Mouse (Mus musculus) thymus, postnatal 0 days (tissue): ENCODE results near the gene Robo2. TPM values are rescaled to one million over a fixed set of nuclear protein-coding genes. Genes with fewer than 3 reads are reported as not detected.
"Not testable (repeated sequence)": the region's sequence is repeated elsewhere in the genome, so short reads cannot be mapped to it uniquely, and the experiment has no call there.

Source experiments
- DNase-seq: peaks from one replicate; pipeline ENCODE4 v3.0.0-alpha.2; 2015; ENCODE audit warnings: low spot score
- polyA plus RNA-seq: library from polyadenylated mRNA; unstranded; fragments of >200 nt; fragmentation: Nextera tagmentation; extraction: Ambion mirVana; gene quantifications from 2 replicates; pipeline ENCODE4 v1.2.1, GENCODE M21; 2015

Robo2 gene
- polyA plus RNA-seq, 1 experiment from 2014 or later, result 1.7 TPM

DNA sequence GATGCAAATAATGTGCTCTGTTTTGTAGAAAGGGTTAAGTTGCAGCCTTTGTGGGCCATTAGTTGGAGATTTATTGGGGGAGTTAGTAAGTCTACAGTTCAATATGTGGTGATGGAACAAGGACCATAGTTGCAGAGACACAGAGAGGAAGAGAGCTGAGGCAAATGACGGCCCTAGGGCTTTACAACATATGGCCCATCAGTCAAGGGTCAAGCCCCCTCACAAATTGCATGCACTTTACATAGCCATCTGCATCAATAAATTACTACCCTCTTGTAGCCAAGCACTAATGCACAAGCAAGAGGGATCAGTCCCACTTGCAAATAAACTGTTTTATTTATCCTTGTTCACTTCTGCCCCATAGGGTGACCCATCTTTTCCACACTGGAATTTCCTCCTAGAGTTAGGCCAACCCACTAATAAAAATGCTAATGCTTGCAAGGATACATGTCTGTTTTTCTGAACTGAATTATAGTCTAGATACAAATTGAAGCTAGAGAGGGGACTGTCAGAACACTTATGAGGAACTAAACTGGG is 194.7 kb downstream of the Robo2 start:
- DNase-seq, result no peak

DNA sequence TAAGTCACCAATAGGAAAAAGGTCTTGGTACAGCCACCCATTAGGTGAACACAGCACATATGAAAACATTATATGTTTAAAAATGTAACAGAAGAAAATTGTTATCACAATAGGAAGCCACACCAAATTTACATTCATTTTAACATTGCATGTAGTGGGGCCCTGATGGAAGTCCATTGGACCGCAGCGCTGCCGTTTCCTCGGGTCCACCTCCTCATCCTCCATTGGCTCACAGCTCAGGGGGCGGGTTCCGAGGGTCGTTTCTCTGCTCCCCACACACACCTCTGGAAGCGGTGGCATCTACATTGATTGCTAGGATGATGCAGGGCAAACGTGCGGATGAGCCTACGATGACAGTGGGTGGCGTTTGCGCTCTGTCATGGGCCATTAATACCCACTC is 195.8 kb downstream of the Robo2 start:
- DNase-seq, result no peak

DNA sequence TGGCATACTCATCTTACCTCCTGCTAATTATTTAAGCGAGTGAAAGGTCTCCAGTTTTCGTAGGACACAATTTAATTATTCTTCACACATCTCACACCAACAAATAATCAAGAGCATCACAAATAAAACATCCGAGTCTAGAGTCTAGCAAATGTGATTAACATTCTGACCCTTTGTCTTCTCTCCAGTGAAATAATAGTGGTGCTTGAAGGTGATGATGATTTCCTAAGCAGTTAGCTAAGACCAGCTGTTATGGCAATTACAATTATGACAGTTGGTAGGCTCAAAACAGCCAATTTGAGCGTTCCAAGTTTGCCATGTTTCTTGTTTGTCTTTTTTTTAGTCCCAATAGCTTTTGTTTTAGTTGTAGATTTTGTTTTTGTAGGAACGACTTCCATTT is 210.9 kb downstream of the Robo2 start:
- DNase-seq, result no peak

DNA sequence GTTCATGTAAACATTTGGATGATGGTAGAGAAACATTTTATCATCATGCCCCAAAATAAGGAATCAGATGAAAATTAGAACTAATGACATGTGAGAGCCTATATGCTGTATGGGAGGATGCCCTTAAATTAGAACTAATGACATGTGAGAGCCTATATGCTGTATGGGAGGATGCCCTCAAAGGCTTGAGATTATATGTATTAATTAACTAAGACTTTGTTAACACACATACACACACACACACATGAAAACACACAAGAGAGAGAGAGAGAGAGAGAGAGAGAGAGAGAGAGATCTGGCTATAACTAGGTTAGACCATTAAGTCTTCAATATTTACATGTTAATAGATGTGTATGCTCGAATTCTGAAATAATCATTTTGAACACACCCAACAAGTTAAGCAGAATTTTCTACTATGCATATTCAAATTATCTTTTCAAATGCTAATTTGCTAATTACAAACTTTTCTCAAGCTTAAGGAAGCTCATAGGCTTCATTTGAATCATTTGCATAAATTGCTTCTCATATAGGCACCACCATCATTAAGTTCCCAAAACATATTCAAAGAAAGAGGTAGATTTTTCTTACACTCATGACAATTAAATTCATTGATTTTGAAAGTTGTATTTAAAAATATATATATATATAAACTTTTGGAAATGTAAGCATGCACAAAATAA is 211.5 kb downstream of the Robo2 start:
- no peak for DNase-seq

DNA sequence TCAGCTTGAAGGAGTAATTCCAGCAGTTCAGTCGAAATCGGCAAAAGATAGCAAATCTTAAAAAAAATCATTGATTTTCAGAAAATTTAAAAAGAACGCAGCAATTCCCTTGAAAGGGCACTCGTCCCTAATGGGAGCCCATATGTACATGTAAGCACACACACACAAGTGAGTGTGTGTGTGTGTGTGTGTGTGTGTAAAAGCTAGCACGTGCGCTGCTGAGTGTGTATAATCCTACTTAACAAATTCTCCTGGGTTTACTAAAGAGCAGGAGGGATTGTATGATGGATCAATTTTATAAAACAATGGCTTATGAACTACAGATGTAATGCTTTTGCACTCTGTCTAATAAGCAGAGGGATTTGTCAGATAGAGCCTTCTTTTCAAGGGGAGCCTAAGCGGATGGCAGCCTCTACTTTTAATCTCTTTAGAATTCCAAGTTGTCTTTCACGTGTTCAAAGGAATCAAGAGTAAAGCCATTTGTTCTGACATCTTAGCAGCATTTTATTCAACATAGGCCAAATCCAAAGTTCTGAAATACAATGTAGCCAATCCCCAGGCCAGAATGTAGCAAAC is 218.6 kb downstream of the Robo2 start:
- no peak for DNase-seq

DNA sequence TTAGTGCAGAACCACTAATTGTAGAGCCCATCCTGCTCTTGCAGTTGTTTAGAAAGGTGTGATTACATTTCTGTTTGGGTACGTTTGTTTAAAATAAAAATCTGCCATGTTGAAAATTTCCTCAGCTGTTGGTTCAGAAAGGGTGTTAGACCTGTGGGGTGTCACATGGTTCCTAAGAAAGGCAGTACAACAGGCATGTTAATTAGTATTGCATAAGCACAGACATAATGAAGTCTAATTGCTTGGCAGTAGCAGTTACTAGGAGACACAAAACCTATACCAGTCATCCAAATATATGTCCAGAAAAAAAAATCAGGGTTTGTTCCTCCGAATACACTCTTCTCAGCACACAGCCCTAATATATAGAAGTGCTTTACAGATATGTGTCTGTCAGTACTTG is 220.0 kb downstream of the Robo2 start:
- DNase-seq, result no peak

DNA sequence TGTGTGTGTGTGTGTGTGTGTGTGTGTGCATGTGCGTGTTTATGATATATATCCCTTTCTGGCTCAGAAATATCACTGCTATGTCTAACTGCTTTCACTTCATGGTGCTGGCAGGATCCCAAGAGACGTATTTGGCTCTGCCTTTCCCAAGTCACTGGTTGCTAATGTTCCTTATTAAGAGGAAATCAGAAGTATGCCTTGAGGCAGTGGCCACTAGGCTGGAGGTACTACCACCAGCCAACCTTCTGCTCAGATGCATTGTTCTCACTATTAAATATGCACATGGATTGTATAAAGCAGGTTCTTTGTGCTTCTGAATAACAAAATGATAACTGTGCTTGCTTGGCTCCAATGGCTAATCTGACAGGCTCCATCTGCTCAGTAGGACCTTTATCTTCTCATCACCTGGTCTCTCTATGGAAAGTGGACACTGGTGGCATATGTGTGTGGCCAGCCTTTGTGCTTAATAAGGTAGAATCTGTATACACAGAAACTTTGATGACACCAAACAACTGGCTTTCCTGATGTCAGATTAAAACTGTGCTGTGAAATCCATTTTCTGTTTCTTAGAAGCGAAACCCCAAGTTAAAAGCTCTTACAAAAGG is 229.0 kb downstream of the Robo2 start:
- no peak for DNase-seq

DNA sequence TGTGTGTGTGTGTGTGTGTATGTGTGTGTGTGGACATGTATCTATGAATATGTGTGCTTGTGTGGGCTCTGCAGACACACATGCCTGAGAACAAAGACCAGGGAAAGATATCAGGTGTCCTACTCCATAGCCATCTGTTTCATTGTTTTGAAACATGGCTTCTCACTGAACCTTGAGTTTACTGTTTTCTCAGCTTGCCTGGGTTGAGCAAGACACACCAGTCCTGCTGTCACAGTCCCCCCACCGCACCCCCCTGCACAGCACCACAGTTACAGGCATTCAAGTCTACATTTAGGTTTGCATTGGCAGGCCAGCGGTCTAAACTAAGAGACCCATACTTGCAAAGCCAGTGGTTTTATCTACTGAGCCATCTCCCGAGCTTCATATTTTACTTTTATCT is 239.0 kb downstream of the Robo2 start:
- DNase-seq, result no peak

DNA sequence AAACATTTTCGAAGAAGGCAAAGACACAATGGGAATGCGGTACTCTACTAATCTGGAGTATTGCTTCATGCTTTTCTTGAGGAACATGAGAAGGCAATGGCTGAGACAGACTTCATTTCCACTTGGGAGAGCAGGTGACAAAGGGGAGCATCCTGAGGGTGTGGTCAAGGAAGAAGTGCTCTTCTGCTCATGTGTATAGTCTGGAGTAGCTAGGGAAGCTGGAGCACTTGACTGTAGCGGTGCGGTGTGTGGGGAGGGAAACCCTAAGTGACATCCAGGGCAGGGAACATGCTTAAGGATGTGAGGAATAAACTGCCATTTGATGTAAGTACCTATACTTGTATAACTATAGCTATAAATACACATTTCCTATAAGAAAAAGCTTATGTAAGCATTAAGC is 242.0 kb downstream of the Robo2 start:
- no peak for DNase-seq

DNA sequence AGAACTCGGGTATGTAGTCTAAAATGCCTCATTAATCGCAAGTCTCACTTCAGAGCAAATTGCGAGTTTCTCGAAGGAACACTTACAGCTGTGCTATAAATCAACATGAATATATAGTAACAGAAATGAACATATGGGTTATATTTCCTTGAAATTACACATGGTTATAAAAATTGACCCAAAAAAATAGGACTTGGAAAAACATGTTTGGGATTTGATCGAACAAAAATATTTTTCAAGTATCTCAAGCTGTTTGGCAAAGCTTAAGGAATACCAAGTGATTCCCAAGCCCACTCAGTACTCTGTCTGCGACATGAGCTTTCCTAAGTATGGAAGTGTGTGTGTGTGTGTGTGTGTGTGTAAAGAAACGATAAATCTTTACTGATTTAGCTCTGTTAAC is 242.5 kb downstream of the Robo2 start:
- DNase-seq, result no peak

DNA sequence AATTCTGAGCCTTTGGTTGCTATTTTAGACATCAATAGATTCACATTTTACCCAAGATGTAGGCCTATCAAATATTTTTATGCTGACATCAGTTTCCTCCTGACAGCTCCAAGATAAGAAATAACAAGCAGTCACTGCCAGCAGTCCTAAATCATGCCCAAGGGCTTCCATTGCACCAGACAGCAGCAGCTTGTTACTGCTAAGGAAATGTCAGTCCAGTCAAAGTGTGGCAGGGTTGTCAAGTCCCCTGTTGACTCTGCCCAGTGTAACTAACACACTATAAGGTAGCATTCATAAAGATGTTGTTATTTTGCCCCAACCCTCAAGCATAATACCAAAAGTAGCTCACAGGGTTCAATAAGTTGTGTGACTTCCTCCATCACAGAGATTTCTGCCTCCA is 243.8 kb downstream of the Robo2 start:
- DNase-seq, result no peak

DNA sequence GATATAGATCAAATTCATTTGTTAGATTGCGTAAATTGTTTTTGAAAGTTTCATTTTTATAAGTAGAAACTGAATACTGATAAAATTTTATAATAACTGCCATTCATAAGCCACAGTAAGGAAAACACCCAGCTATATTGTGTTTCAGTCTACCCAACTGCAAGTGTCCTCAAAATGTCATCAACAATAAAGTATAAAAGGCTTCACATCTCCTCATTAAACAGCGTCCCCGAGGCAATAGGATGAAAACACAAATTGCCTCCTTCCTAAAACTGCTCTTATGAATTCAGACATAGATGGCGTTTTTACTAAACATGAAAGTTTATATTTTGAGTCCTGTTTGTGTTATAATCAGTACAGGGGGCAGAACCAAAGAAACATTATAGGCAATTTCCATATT is 249.6 kb downstream of the Robo2 start:
- DNase-seq, result no peak

DNA sequence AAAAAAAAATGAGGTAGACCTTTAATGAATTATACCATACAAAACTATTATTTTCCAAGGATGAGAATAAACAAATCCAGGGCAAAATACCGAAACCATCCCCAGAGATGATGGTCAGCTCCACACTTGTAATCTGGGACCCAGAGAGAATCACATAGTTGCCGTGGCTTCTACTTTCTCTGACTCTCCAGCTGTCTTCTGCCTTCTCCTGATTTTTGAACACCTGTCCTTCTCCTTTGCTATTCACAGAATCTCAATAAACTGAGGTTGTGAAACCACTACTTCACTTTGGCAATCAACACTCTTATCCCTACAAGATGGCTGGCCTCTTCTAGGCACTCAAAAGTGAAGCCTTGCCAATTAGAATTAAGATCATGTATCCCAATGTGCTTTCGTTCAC is 252.4 kb downstream of the Robo2 start:
- DNase-seq, result no peak

DNA sequence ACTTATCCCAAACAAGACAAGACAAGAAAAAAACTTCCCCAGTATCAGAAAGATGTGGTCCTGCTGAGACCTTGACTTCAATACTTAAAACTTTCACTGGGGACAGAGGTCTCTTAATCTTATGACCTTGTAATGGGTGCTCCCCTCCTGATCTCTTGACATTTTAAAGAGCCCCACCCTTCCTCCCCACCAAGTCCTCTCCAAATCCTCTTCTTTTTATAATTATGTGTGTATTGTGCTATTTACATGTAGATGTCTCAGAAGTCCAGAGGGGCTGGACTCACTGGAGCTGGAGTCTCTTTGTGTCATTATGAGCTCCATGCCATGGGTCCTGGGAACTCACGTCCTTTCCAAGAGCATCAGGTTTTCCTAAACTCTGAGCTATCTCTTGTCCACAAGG is 275.4 kb downstream of the Robo2 start:
- DNase-seq, result no peak

DNA sequence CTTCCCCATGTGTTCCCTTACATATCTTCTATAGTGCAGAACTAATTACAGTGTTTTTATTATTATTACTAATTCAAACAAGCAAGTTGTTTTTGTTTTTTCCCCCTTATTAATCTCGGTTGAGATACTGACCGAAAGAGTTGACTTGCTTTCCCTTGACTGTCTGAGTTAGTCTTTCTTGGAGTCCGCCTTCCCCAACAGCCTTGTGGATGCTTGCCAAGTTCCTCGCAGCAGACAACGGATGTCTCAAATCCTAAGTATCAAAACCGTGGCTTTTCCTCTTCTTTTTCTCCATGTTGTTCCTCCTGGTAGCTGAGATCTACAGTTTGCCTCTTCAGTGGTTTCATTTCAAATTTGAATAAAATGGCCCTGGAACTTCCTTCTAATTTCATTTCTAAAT is 278.8 kb downstream of the Robo2 start:
- no peak for DNase-seq

DNA sequence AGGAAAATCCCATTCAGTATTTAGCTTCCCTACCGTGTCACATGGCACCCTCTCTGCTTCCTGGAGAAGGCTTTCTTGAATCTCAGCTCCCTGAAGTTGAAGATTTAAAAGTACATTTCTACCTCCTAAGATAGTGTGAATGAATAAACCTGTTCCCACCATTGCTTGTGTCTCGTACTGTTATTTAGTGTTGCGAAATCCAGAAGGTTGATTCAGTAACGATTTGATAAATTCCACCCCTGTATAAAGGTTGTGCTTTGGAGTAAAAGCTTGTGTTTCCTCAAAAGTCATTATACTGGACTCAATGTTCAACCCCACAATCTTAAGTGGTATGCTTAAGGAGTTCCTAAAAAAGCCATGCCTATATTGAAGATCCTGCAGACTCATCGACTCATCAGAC is 280.3 kb downstream of the Robo2 start:
- no peak for DNase-seq

DNA sequence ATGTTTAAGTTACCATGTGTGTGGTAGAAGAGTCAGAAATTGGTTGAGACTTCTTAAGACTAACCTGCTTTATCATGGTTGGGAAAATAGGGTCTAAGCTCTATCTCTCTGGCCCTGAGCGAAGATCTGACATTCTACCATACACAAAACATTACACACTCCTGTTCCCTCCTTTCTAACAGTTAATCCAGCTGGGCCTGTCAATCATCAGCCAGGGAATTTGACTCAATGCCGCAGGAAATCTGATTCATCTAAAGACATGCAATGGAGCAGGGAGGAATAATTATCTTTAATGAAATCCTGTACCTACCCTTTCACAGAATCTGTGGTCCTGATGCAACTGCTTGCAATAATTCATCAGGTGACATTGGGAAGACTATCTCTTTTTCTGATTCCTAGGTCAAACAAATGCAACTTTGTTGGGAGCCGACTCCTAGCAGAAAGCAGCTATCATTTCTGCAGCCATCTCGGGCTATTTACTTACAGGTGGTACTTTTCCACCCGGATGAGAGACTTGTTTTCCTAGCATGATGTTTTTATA is 283.1 kb downstream of the Robo2 start:
- no peak for DNase-seq

DNA sequence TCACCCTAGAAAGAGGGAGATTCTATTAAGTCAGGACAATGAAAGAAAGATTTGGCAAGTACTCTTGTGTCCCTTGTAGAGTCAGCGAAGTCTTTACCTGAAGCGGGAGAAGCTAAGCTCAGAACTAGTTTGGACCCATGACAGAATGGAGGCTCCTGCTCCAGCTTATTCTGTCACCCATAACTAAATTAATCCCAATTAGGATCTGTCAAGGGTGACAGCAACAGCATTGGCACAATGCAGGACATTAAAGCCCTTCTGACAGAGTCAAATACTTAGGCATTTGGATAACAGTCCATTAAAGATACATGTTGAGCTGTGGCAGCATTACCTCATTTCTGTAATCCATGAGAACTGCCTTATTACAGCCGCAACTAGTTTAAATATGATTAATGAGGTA is 298.5 kb downstream of the Robo2 start:
- no peak for DNase-seq

DNA sequence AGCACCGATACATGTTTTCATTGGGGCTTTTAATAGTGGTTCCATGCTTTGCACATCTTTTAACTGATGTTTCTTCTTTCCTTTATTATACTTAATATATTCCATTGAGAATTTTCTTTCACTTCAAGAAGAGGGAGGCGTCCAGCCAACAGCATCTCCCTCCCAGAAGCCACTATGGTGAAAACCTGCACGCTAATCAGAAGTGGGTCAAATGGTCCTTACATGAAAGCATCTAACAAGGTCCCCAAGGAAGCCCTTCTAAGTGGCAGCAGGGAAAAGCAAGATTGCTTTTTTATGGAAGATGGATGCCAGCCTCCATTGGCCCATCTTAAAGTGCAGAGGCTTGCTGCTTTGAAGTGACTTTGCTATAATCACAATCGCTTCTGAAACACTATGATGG is 300.5 kb downstream of the Robo2 start:
- DNase-seq, result no peak

DNA sequence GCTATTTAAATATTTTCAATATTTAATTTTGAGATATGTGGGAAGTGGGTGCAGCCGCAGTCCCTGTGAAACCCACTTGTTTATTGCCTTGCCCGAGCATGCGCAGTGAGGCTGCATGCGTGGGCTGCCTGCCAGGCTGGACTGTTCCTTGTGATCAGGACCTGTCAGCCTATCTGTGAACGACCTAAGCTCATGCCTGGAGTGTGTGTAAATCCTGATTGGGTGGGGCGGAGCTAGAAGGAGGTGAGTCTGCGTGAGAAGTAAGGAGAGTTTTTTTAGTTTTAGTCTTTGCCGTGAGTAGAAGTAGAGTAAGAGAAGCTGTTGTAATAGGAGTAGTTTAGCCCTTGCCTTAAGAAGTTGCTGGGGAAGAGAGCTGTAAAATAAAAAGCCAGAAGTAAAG is 307.2 kb downstream of the Robo2 start:
- not testable (repeated sequence) for DNase-seq

DNA sequence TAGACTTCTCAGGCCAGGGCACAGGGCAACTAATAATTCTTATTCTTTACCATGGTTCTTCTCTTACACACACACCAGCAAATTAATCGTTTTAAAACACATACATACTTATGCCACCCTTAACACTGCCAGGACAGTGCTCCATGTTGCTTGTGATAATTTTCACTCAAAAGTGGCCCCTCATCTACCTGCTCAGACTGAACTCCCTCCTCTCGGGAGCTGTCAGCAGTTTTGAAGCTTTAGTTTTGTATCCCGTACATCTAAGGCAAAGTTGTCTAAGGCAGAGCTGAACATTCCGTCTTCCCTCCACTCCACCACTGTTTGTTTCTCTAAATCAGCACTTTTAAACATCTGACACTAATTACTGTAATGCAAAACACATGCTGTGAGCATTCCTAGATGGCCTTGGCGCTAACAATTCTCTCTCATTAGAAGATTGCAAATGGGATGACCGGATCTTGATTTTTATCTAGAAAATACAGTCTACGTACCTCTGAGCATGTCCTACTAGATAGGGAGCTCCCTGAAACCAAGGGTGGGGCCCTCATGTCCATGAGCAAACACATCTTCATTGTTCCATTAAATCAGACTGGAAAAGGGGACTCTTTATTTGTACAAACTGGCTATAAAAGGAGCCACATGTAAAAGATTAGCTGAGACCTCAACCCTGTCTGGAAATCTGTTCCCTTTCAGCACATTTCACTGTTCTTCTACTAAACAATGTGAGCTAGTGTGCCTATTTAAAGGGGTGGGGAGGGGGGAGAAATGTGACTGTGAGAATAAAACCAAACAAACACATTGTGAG is 318.4 kb downstream of the Robo2 start:
- no peak for DNase-seq

DNA sequence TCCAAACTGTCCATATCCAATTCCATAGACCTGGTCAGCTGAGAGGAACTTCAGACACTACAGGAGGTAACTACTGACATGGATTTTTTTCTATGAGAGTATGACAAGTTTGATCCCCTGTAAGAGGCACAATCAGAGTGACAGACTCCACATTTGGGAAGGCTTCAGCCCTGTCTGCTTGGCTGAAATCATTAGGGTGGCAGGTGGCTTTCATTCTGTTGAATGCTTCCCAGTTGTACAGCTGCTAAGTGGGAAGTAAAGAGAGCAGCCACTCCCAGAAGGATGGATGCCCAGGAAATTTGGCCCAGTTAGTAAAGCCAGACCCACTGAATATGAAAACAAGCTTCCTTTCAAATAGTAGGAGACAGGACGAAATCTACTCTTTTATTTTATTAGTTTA is 321.7 kb downstream of the Robo2 start:
- DNase-seq, result no peak
